Mouse (Mus musculus) forebrain, postnatal 0 days (tissue): ENCODE results near the gene Cenpb. TPM values are rescaled to one million over a fixed set of nuclear protein-coding genes. Genes with fewer than 3 reads are reported as not detected.
A peak's percentile ranks its signal among the peaks of the same experiment; 100 is the strongest.

ENCODE experiments used
- ATAC-seq: fragments of 200-750 bp; cut with Nextera tagmentation; 2 replicates; pipeline ENCODE4 v1.8.0; 2017; ENCODE audit warnings: mild to moderate bottlenecking, moderate library complexity
- DNase-seq: peaks from one replicate; pipeline ENCODE4 v3.0.0-alpha.2; 2015
- H3K27ac ChIP-seq: fragments of 300-500 bp; sonication (generic); 2 replicates; pipeline ENCODE4 v1.5.1; 2014; ENCODE audit warnings: low read depth, mild to moderate bottlenecking, antibody characterized with exemption, low read length, moderate library complexity, mixed read lengths
- H3K27me3 ChIP-seq: fragments of 300-500 bp; sonication (generic); 2 replicates; pipeline ENCODE4 v1.6.1; 2014; ENCODE audit warnings: mild to moderate bottlenecking, low read length, mixed read lengths; ENCODE audit not compliant: insufficient read depth
- H3K36me3 ChIP-seq: fragments of 300-500 bp; sonication (generic); 2 replicates; pipeline ENCODE4 v1.6.1; 2014; ENCODE audit warnings: mild to moderate bottlenecking, moderate library complexity; ENCODE audit not compliant: insufficient read depth
- H3K4me1 ChIP-seq: fragments of 300-500 bp; sonication (generic); 2 replicates; pipeline ENCODE4 v1.6.1; 2014; ENCODE audit warnings: antibody characterized with exemption; ENCODE audit not compliant: insufficient read depth
- H3K4me2 ChIP-seq: fragments of 300-500 bp; sonication (generic); 2 replicates; pipeline ENCODE4 v1.6.1; 2014; ENCODE audit warnings: low read depth, mild to moderate bottlenecking, moderate library complexity
- H3K4me3 ChIP-seq: fragments of 300-500 bp; sonication (generic); 2 replicates; pipeline ENCODE4 v1.5.1; 2014; ENCODE audit warnings: low read depth, low read length, mixed read lengths
- H3K9ac ChIP-seq: fragments of 300-500 bp; sonication (generic); 2 replicates; pipeline ENCODE4 v1.6.1; 2014; ENCODE audit warnings: mild to moderate bottlenecking
- H3K9me3 ChIP-seq: fragments of 300-500 bp; sonication (generic); 2 replicates; pipeline ENCODE4 v1.6.1; 2016; ENCODE audit warnings: low read length
- CTCF ChIP-seq: sonication (generic); IDR thresholded peaks from 2 replicates; pipeline ENCODE4 v1.5.1; 2016; ENCODE audit warnings: antibody characterized with exemption, control low read depth, low read depth
- WGBS: fragments of 180-500 bp; shearing (Covaris S2); extraction: QIAGEN DNeasy Blood & Tissue Kit; methylation state at CpG from one replicate; pipeline ENCODE4 v1.1.7; 2014; 5-methylcytosine and 5-hydroxymethylcytosine counted together
- polyA plus RNA-seq: library from polyadenylated mRNA; unstranded; fragments of >200 nt; fragmentation: Nextera tagmentation; extraction: Ambion mirVana; gene quantifications from 2 replicates; pipeline ENCODE4 v1.2.1, GENCODE M21; 2015
- total RNA-seq: library from RNA; depleted of rRNA; stranded (reverse); fragments of >200 nt; gene quantifications from 2 replicates; pipeline ENCODE4 v1.2.3, GENCODE M21; 2014

The Cenpb gene
- total and polyA plus RNA-seq, 2 experiments from 2014 or later: 17.9 to 120 TPM

GRCm38 (mm10) chr2:131166172-131166571 is 13.7 kb downstream of the Cenpb start:
- no peak overlapping the region for H3K4me3 ChIP-seq
- 0 out of 2 replicates have a peak, but pooled peaks cover 2% of the 10 kb centered on the region for H3K4me1 ChIP-seq
- 85% methylated on average over 2 of the region's 2 CpGs for WGBS
- no peak overlapping the region for H3K4me2 ChIP-seq
- DNase-seq (no peak), ATAC-seq (no peak)
- no peak overlapping the region for H3K9ac ChIP-seq
- no peaks in the 10 kb centered on the region for H3K27me3 ChIP-seq
- no peak overlapping the region for H3K27ac ChIP-seq
- H3K36me3 ChIP-seq: no peaks in the 10 kb centered on the region
- H3K9me3 ChIP-seq: no peaks in the 10 kb centered on the region
- no peak for TF ChIP-seq CTCF

- H3K9me3 ChIP-seq: no peaks in the 10 kb centered on the region
- H3K27ac ChIP-seq: no peak overlapping the region
- no peak for DNase-seq
Measured at GRCm38 (mm10) chr2:131163924-131164323, 15.9 kb downstream of the Cenpb start.

GRCm38 (mm10) chr2:131160671-131161111 is 19.2 kb downstream of the Cenpb start:
- peak overlapping the region; percentile 72 for H3K9ac ChIP-seq
- WGBS: under 1% methylated on average over 17 of the region's 17 CpGs
- peak overlapping the region; percentile 96 for H3K27ac ChIP-seq
- H3K9me3 ChIP-seq: no peaks in the 10 kb centered on the region
- peak overlapping the region; percentile 81 for H3K4me2 ChIP-seq
- DNase-seq (no peak), ATAC-seq (no peak; the same call in 1 of the 2 replicates)
- no peaks in the 10 kb centered on the region for H3K36me3 ChIP-seq
- H3K4me3 ChIP-seq: peak overlapping the region; percentile 51
- peak; percentile 43; the same call in 1 of the 2 replicates for TF ChIP-seq CTCF
- H3K4me1 ChIP-seq: peaks cover 3% of the 10 kb centered on the region; the same call in 1 of the 2 replicates
- no peaks in the 10 kb centered on the region for H3K27me3 ChIP-seq

More at GRCm38 (mm10) chr2:131163924-131164323, 15.9 kb downstream of the Cenpb start:
- 87% methylated on average over 7 of the region's 7 CpGs for WGBS
- Histone ChIP-seq H3K9ac (no peak overlapping the region), H3K4me3 (no peak overlapping the region), H3K27me3 (no peaks in the 10 kb centered on the region), H3K4me2 (no peak overlapping the region), H3K4me1 (peaks cover 2% of the 10 kb centered on the region; the same call in 1 of the 2 replicates), H3K36me3 (no peaks in the 10 kb centered on the region)
- TF ChIP-seq CTCF: no peak
- no peak for ATAC-seq

- ATAC-seq: peak; percentile 98
- WGBS: under 1% methylated on average over 54 of the region's 54 CpGs
- peaks cover 3% of the 10 kb centered on the region; the same call in 1 of the 2 replicates for H3K4me1 ChIP-seq
- no peaks in the 10 kb centered on the region for H3K27me3 ChIP-seq
- peak; percentile 99 for DNase-seq
- H3K9me3 ChIP-seq: no peaks in the 10 kb centered on the region
- 0 out of 2 replicates have a peak, but pooled peaks cover 3% of the 10 kb centered on the region for H3K36me3 ChIP-seq
- TF ChIP-seq CTCF: no peak
- peak within 1 kb of the TSS; percentile 72 for H3K9ac ChIP-seq
- H3K4me2 ChIP-seq: peak within 1 kb of the TSS; percentile 81
- H3K27ac ChIP-seq: peak within 1 kb of the TSS; percentile 96
- peak within 1 kb of the TSS; percentile 51 for H3K4me3 ChIP-seq
Measured at GRCm38 (mm10) chr2:131159938-131160581, 19.8 kb downstream of the Cenpb start, which contains the start of gene 1700037H04Rik. 1700037H04Rik (minus strand) TSS chr2:131160081.

- DNase-seq (no peak), ATAC-seq (peak; percentile 55)
- Histone ChIP-seq H3K36me3 (peaks cover 3% of the 10 kb centered on the region; the same call in 1 of the 2 replicates), H3K27me3 (no peaks in the 10 kb centered on the region), H3K27ac (peak overlapping the region; percentile 62; the same call in 1 of the 2 replicates), H3K4me2 (peak overlapping the region; percentile 81), H3K4me3 (peak overlapping the region; percentile 51), H3K9ac (peak overlapping the region; percentile 56), H3K9me3 (no peaks in the 10 kb centered on the region), H3K4me1 (peaks cover 3% of the 10 kb centered on the region; the same call in 1 of the 2 replicates)
- TF ChIP-seq CTCF: no peak
- 2% methylated on average over 18 of the region's 18 CpGs for WGBS
Measured at GRCm38 (mm10) chr2:131159491-131159910, 20.4 kb downstream of the Cenpb start.

GRCm38 (mm10) chr2:131156987-131157386 is 22.9 kb downstream of the Cenpb start:
- TF ChIP-seq CTCF: no peak
- Histone ChIP-seq H3K4me2 (no peak overlapping the region), H3K9ac (no peak overlapping the region), H3K36me3 (peaks cover 14% of the 10 kb centered on the region), H3K9me3 (no peaks in the 10 kb centered on the region), H3K27me3 (no peaks in the 10 kb centered on the region), H3K4me1 (peaks cover 3% of the 10 kb centered on the region; the same call in 1 of the 2 replicates), H3K4me3 (no peak overlapping the region), H3K27ac (no peak overlapping the region)
- DNase-seq (no peak), ATAC-seq (no peak)
- WGBS: 95% methylated on average over 7 of the region's 7 CpGs

GRCm38 (mm10) chr2:131154036-131154435 is 25.8 kb downstream of the Cenpb start:
- no peak overlapping the region for H3K9ac ChIP-seq
- no peak for TF ChIP-seq CTCF
- no peak overlapping the region for H3K4me3 ChIP-seq
- H3K27ac ChIP-seq: no peak overlapping the region
- no peak for ATAC-seq
- no peak for DNase-seq
- no peaks in the 10 kb centered on the region for H3K9me3 ChIP-seq
- no peaks in the 10 kb centered on the region for H3K27me3 ChIP-seq
- 95% methylated on average over 4 of the region's 4 CpGs for WGBS
- peaks cover 3% of the 10 kb centered on the region; the same call in 1 of the 2 replicates for H3K4me1 ChIP-seq
- H3K36me3 ChIP-seq: peaks cover 39% of the 10 kb centered on the region
- no peak overlapping the region for H3K4me2 ChIP-seq
